10 mouse cellular contexts compared by ENCODE assay signal in genomic region chr19:3667155-3667895, GRCm38 (mm10). TPM values are rescaled to one million over a fixed set of nuclear protein-coding genes. Genes with fewer than 3 reads are reported as not detected.
DNase-seq lines count a peak whose midpoint lies in the region; ATAC-seq and TF ChIP-seq lines count a peak whose summit lies in the region.
"Had no signal": no experiment of that assay in that cellular context is flagged by ENCODE, and none has a peak within 500 bp of the region (broad histone marks: within the 10 kb centered on the region; RNA-seq: fewer than 3 reads in every experiment).

No protein-coding gene starts in this region.

- DNase-seq in adrenal gland, postnatal 25 days = peak; percentile 47
- no peak for DNase-seq in adrenal gland, adult 18-20 months (ENCODE audit: low spot score in 2 of 2)
- peak; percentile 67 for DNase-seq in liver, adult 2 months (ENCODE audit: extremely low read depth, low read depth, low spot score)
- DNase-seq in liver = no peak
- no peak for DNase-seq in liver, embryonic 13.5 days
- DNase-seq in right cerebral cortex, postnatal 14 days = no peak
- DNase-seq in neural tube, embryonic 10.5 days (ENCODE audit: extremely low spot score, low spot score) = no peak
- DNase-seq: cerebellum, adult 11-12 months had no signal

- 10% methylated on average over 6 of the region's 6 CpGs for WGBS in liver, adult 2 months
- 54% methylated on average over 6 of the region's 6 CpGs for WGBS in heart, embryonic 15.5 days
- WGBS in liver, embryonic 13.5 days (ENCODE audit: insufficient replicate concordance) = 27% methylated on average over 6 of the region's 6 CpGs

- ATAC-seq in heart, embryonic 15.5 days (replicated peaks; ENCODE audit: insufficient number of reproducible peaks, insufficient read depth, low FRiP score, low read depth) = no peak
- no peak for ATAC-seq in liver, embryonic 13.5 days (ENCODE audit: low read depth)

- no peak overlapping the region for H3K9ac ChIP-seq in liver, adult 2 months (ENCODE audit: low read depth, low read length)
- no peak overlapping the region for H3K9ac ChIP-seq in heart, embryonic 15.5 days
- no peak overlapping the region for H3K9ac ChIP-seq in liver, embryonic 13.5 days

- no peak overlapping the region for H3K4me2 ChIP-seq in heart, embryonic 15.5 days
- H3K4me2 ChIP-seq in liver, embryonic 13.5 days = no peak overlapping the region

- H3K36me3 ChIP-seq in liver, adult 2 months (ENCODE audit: control insufficient read depth, insufficient read depth, low read length) = no peaks in the 10 kb centered on the region
- 0 out of 2 replicates have a peak, but pooled peaks cover under 1% of the 10 kb centered on the region for H3K36me3 ChIP-seq in heart, embryonic 15.5 days
- H3K36me3 ChIP-seq in liver, embryonic 13.5 days = peaks cover 7% of the 10 kb centered on the region; the same call in 1 of the 2 replicates

- no peak for TF ChIP-seq POLR2A in liver, adult 2 months (IDR thresholded peaks at IDR 0.05; ENCODE audit: extremely low read depth, insufficient read depth, low read length)

- H3K27ac ChIP-seq in liver, adult 2 months (replicated peaks; ENCODE audit: insufficient read depth, low read depth, low read length) = peak overlapping the region; percentile 41
- peak overlapping the region; percentile 56 for H3K27ac ChIP-seq in heart, embryonic 15.5 days
- peak overlapping the region; percentile 43 for H3K27ac ChIP-seq in liver, embryonic 13.5 days
- H3K27ac ChIP-seq: forebrain, embryonic 10.5 days had no signal

- no peak overlapping the region for H3K4me3 ChIP-seq in liver, adult 2 months (ENCODE audit: insufficient read depth, low read depth, low read length)
- H3K4me3 ChIP-seq in heart, embryonic 15.5 days = no peak overlapping the region
- H3K4me3 ChIP-seq in liver, embryonic 13.5 days (replicated peaks) = no peak overlapping the region
- H3K4me3 ChIP-seq: forebrain, embryonic 10.5 days had no signal

- no peaks in the 10 kb centered on the region for H3K9me3 ChIP-seq in heart, embryonic 15.5 days (replicated peaks)
- no peaks in the 10 kb centered on the region for H3K9me3 ChIP-seq in liver, embryonic 13.5 days (replicated peaks)

- no peaks in the 10 kb centered on the region for H3K27me3 ChIP-seq in liver, adult 2 months (ENCODE audit: control insufficient read depth, insufficient read depth, low read length)
- no peaks in the 10 kb centered on the region for H3K27me3 ChIP-seq in heart, embryonic 15.5 days
- H3K27me3 ChIP-seq in liver, embryonic 13.5 days = no peaks in the 10 kb centered on the region

- H3K79me2 ChIP-seq in liver, adult 2 months (ENCODE audit: control insufficient read depth, insufficient read depth, low read length) = peaks cover 62% of the 10 kb centered on the region

- H3K4me1 ChIP-seq in liver, adult 2 months (ENCODE audit: control insufficient read depth, insufficient read depth, low read length) = peaks cover 33% of the 10 kb centered on the region
- H3K4me1 ChIP-seq in heart, embryonic 15.5 days (replicated peaks) = peaks cover 50% of the 10 kb centered on the region
- peaks cover 66% of the 10 kb centered on the region for H3K4me1 ChIP-seq in liver, embryonic 13.5 days (replicated peaks)

- no peak for TF ChIP-seq CTCF in liver, adult 2 months (IDR thresholded peaks at IDR 0.05; ENCODE audit: low read depth, low read length)

RNA-seq across cellular contexts. Expression of gene Lrp5, which starts 19.0 kb away (rescaled TPM):
- 97.9 and 117 TPM in 2 replicates for total RNA-seq in adrenal gland, postnatal 25 days (2021)
- 100 to 1,000 TPM; 102 to 103 TPM for total RNA-seq in adrenal gland, adult 18-20 months (2021)
- total RNA-seq in liver, adult 2 months (2014; rRNA removed) = 14.1 and 23.2 TPM in 2 replicates
- 32.6 and 42.4 TPM in 2 replicates for polyA plus RNA-seq in liver, adult 2 months (2012; rRNA removed)
- polyA plus RNA-seq in heart, embryonic 15.5 days (2015; fragmentation: Nextera tagmentation; extraction: Ambion mirVana) = 3.0 and 4.3 TPM in 2 replicates
- polyA plus RNA-seq in liver, embryonic 13.5 days (2015; fragmentation: Nextera tagmentation; extraction: Ambion mirVana) = 1.9 and 2.0 TPM in 2 replicates

RNA-seq across cellular contexts. Expression of gene 1810055G02Rik, which starts 40.8 kb away (rescaled TPM):
- total RNA-seq in adrenal gland, postnatal 25 days (2021) = 21.2 and 30.4 TPM in 2 replicates
- total RNA-seq in adrenal gland, adult 18-20 months (2021) = 10 to 100 TPM; 32.5 to 43.3 TPM
- total RNA-seq in liver, adult 2 months (2014; rRNA removed) = 10.6 and 20.1 TPM in 2 replicates
- polyA plus RNA-seq in liver, adult 2 months (2012; rRNA removed) = 18.4 and 26.9 TPM in 2 replicates
- polyA plus RNA-seq in heart, embryonic 15.5 days (2015; fragmentation: Nextera tagmentation; extraction: Ambion mirVana) = 15.9 and 26.6 TPM in 2 replicates
- polyA plus RNA-seq in liver, embryonic 13.5 days (2015; fragmentation: Nextera tagmentation; extraction: Ambion mirVana) = 13.2 and 14.5 TPM in 2 replicates

Comparison
In these comparisons a context has a peak if more than half of its experiments do, and no peak if none do; other contexts are left out.
1. DNase-seq: peak in adrenal gland, postnatal 25 days (single experiment) and liver, adult 2 months (single experiment); none in adrenal gland, adult 18-20 months (0 of 2), liver (single experiment), liver, embryonic 13.5 days (single experiment), right cerebral cortex, postnatal 14 days (single experiment) and neural tube, embryonic 10.5 days (single experiment).
2. Peak in every context shown above with its lines, with median percentiles within 50 percentile points of each other: H3K27ac ChIP-seq.